Mouse (Mus musculus) thymus, adult 2 months (tissue): Measurements from ENCODE around the gene Prpsap1. TPM values are rescaled to one million over a fixed set of nuclear protein-coding genes. Genes with fewer than 3 reads are reported as not detected.
"Not testable (repeated sequence)": the region's sequence is repeated elsewhere in the genome, so short reads cannot be mapped to it uniquely, and the experiment has no call there.

ENCODE experiments used
- DNase-seq: peaks from one replicate; pipeline ENCODE4 v3.0.0; 2021
- H3K27ac ChIP-seq: fragments of 200-500 bp; 2 replicates; pipeline ENCODE4 v1.5.1; 2012; ENCODE audit warnings: low read length, control low read depth; ENCODE audit not compliant: control insufficient read depth, insufficient read depth
- H3K27me3 ChIP-seq: fragments of 200-500 bp; 2 replicates; pipeline ENCODE4 v1.6.1; 2012; ENCODE audit warnings: mild to moderate bottlenecking, low read length, moderate library complexity, mixed read lengths; ENCODE audit not compliant: control insufficient read depth, insufficient read depth
- H3K36me3 ChIP-seq: fragments of 200-500 bp; 2 replicates; pipeline ENCODE4 v1.6.1; 2012; ENCODE audit warnings: mild to moderate bottlenecking, low read length, moderate library complexity; ENCODE audit not compliant: control insufficient read depth, insufficient read depth
- H3K4me1 ChIP-seq: fragments of 200-500 bp; replicated peaks from 2 replicates; pipeline ENCODE4 v1.6.1; 2012; ENCODE audit warnings: low read length; ENCODE audit not compliant: control insufficient read depth, insufficient read depth
- H3K4me3 ChIP-seq: fragments of 200-500 bp; 2 replicates; pipeline ENCODE4 v1.5.1; 2012; ENCODE audit warnings: mild to moderate bottlenecking, low read length, control low read depth, moderate library complexity; ENCODE audit not compliant: control insufficient read depth, insufficient read depth
- CTCF ChIP-seq: fragments of 200-500 bp; IDR thresholded peaks from 2 replicates; pipeline ENCODE4 v1.5.1; 2012; ENCODE audit warnings: mild to moderate bottlenecking, control low read depth, low read length, moderate library complexity, borderline replicate concordance; ENCODE audit not compliant: control insufficient read depth, poor library complexity, insufficient read depth; ENCODE audit errors: extremely low read depth
- POLR2A ChIP-seq: fragments of 200-500 bp; IDR thresholded peaks from 2 replicates; pipeline ENCODE4 v1.6.1; 2012; ENCODE audit warnings: mild to moderate bottlenecking, low read length, control low read depth, moderate library complexity; ENCODE audit not compliant: control insufficient read depth, poor library complexity, insufficient read depth; ENCODE audit errors: extremely low read depth
- WGBS: fragments of 180-500 bp; shearing (Covaris S2); methylation state at CpG from one replicate; pipeline ENCODE4 v1.1.7; 2018; 5-methylcytosine and 5-hydroxymethylcytosine counted together
- polyA plus RNA-seq: library from polyadenylated mRNA; depleted of rRNA; stranded (reverse); fragments of >200 nt; gene quantifications from 2 replicates; pipeline ENCODE4 v1.2.3, GENCODE M21; 2012

The Prpsap1 gene
- polyA plus RNA-seq, 1 experiment, result 86.0 TPM

- H3K4me3 ChIP-seq, result no peak overlapping the region
- DNase-seq, result no peak
- H3K27ac ChIP-seq, result no peak overlapping the region
- no peaks in the 10 kb centered on the region for H3K36me3 ChIP-seq
- peaks cover 24% of the 10 kb centered on the region for H3K4me1 ChIP-seq
- no peaks in the 10 kb centered on the region for H3K27me3 ChIP-seq
- WGBS, result 92% methylated on average over 6 of the region's 6 CpGs
- TF ChIP-seq POLR2A (no peak), CTCF (no peak)
Measured at GRCm38 (mm10) chr11:116426852-116427575, 67.0 kb downstream of the Prpsap1 start.

- not testable (repeated sequence) for DNase-seq, H3K4me3 ChIP-seq, H3K36me3 ChIP-seq, H3K27ac ChIP-seq, H3K27me3 ChIP-seq
- 97% methylated on average over 11 of the region's 11 CpGs for WGBS
- peaks cover 24% of the 10 kb centered on the region for H3K4me1 ChIP-seq
Measured at GRCm38 (mm10) chr11:116426328-116426727, 67.7 kb downstream of the Prpsap1 start.

GRCm38 (mm10) chr11:116424621-116425407 lies 69.2 kb downstream of the Prpsap1 start:
- Histone ChIP-seq H3K4me1 (peaks cover 22% of the 10 kb centered on the region), H3K27me3 (no peaks in the 10 kb centered on the region), H3K27ac (peak overlapping the region; percentile 21; the same call in 1 of the 2 replicates), H3K36me3 (no peaks in the 10 kb centered on the region), H3K4me3 (no peak overlapping the region)
- TF ChIP-seq POLR2A, result no peak
- TF ChIP-seq CTCF, result no peak
- WGBS, result 58% methylated on average over 8 of the region's 8 CpGs
- no peak for DNase-seq

GRCm38 (mm10) chr11:116423782-116424620 lies 70.0 kb downstream of the Prpsap1 start:
- no peaks in the 10 kb centered on the region for H3K36me3 ChIP-seq
- 32% methylated on average over 10 of the region's 10 CpGs for WGBS
- 0 out of 2 replicates have a peak overlapping the region, but pooled peaks have one; percentile 6 for H3K4me3 ChIP-seq
- TF ChIP-seq POLR2A, result no peak
- TF ChIP-seq CTCF, result no peak
- H3K27ac ChIP-seq, result peak overlapping the region; percentile 37; the same call in 1 of the 2 replicates
- peaks cover 16% of the 10 kb centered on the region for H3K4me1 ChIP-seq
- DNase-seq, result peak; percentile 35
- no peaks in the 10 kb centered on the region for H3K27me3 ChIP-seq

- H3K27me3 ChIP-seq, result no peaks in the 10 kb centered on the region
- TF ChIP-seq POLR2A (no peak), CTCF (no peak)
- H3K36me3 ChIP-seq, result no peaks in the 10 kb centered on the region
- 80% methylated on average over 6 of the region's 6 CpGs for WGBS
- no peak for DNase-seq
- H3K4me3 ChIP-seq, result no peak overlapping the region
- H3K4me1 ChIP-seq, result peaks cover 21% of the 10 kb centered on the region
- H3K27ac ChIP-seq, result no peak overlapping the region
Measured at GRCm38 (mm10) chr11:116423214-116423613, 70.8 kb downstream of the Prpsap1 start.

GRCm38 (mm10) chr11:116422562-116422961 lies 71.4 kb downstream of the Prpsap1 start:
- H3K27me3 ChIP-seq, result no peaks in the 10 kb centered on the region
- 90% methylated on average over 2 of the region's 2 CpGs for WGBS
- TF ChIP-seq CTCF, result no peak
- no peaks in the 10 kb centered on the region for H3K36me3 ChIP-seq
- no peak overlapping the region for H3K27ac ChIP-seq
- H3K4me3 ChIP-seq, result no peak overlapping the region
- peaks cover 26% of the 10 kb centered on the region for H3K4me1 ChIP-seq
- DNase-seq, result no peak
